Comparison of ENCODE assay signal across 7 mouse cellular contexts in the genomic region with DNA sequence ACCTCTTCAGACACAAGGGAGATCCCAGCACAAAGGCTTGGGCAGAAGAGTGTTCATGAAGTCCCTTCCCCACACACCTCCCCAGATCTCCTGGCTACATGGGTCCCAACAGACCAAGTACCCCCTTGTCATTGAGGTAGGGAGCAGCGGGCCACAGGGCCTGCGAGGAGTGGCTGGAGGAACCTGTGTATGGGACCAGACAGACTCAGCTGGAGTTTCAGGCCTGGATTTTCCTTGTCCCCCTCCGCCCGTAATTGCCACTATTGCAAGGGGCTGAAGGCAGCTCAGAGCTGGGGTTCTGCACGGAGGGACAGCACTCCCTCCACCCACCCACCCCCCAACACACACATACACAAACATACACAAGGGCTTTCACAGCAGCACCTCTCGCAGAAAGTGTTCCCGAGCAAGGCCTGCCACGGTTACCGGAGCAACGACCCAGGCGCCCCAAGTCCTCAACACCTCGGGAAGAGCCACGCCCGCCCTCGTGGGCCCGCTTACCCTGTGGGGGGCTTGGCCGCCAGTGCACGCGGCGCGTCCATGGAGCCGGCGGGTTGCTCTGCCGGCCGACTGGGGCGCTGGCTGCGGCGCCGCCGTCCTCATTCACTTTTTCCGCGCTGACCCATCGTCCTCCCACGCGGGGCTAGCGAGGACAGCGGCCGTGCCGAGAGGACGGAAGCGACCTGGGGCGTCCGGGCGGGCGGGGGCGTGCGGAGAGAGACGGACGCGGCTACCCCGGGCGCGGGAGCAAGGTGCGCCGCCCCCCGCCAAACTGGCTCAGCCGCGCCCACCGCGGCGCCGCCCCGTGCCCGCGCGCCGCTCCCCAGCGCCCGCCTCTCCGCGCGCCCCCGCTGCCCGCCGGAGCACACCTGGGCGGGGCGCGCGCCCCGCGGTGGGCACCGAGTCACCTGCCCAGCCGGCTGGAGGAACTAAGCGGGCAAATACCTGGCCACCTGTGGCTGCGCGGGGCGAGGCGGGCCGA. TPM values are rescaled to one million over a fixed set of nuclear protein-coding genes. Genes with fewer than 3 reads are reported as not detected.
DNase-seq lines count a peak whose midpoint lies in the region; ATAC-seq and TF ChIP-seq lines count a peak whose summit lies in the region.

Gene Cobl, minus strand, starts transcription at position 780 of the 982 bp plus-strand sequence.

- no peaks in the 10 kb centered on the region for H3K9me3 ChIP-seq in ES-Bruce4 (replicated peaks; ENCODE audit: control insufficient read depth, insufficient read depth, low read length, poor library complexity, severe bottlenecking)
- no peaks in the 10 kb centered on the region for H3K9me3 ChIP-seq in forebrain, postnatal 0 days (ENCODE audit: low read length)
- no peaks in the 10 kb centered on the region for H3K9me3 ChIP-seq in hindbrain, embryonic 16.5 days (ENCODE audit: control insufficient read depth, low read length)
- no peaks in the 10 kb centered on the region for H3K9me3 ChIP-seq in limb, embryonic 11.5 days (ENCODE audit: control insufficient read depth, low read length)
- no peaks in the 10 kb centered on the region for H3K9me3 ChIP-seq in midbrain, embryonic 15.5 days

- H3K36me3 ChIP-seq in ES-Bruce4 (ENCODE audit: control insufficient read depth, insufficient read depth, low read length, poor library complexity, severe bottlenecking) = no peaks in the 10 kb centered on the region
- no peaks in the 10 kb centered on the region for H3K36me3 ChIP-seq in forebrain, postnatal 0 days (ENCODE audit: insufficient read depth)
- H3K36me3 ChIP-seq in hindbrain, embryonic 16.5 days (ENCODE audit: control insufficient read depth, insufficient read depth, low read length) = no peaks in the 10 kb centered on the region
- H3K36me3 ChIP-seq in limb, embryonic 11.5 days (ENCODE audit: control insufficient read depth, insufficient read depth, low read length) = no peaks in the 10 kb centered on the region
- H3K36me3 ChIP-seq in midbrain, embryonic 15.5 days (replicated peaks) = no peaks in the 10 kb centered on the region

- H3K27me3 ChIP-seq in ES-Bruce4 (ENCODE audit: control insufficient read depth, insufficient read depth, low read length, poor library complexity, severe bottlenecking) = no peaks in the 10 kb centered on the region
- no peaks in the 10 kb centered on the region; the same call in 1 of the 2 replicates for H3K27me3 ChIP-seq in forebrain, postnatal 0 days (ENCODE audit: insufficient read depth, low read length)
- H3K27me3 ChIP-seq in hindbrain, embryonic 16.5 days (replicated peaks; ENCODE audit: control insufficient read depth, insufficient read depth, low read length) = no peaks in the 10 kb centered on the region
- H3K27me3 ChIP-seq in limb, embryonic 11.5 days (ENCODE audit: control insufficient read depth, insufficient read depth, low read length) = peaks cover 24% of the 10 kb centered on the region
- H3K27me3 ChIP-seq in midbrain, embryonic 15.5 days (replicated peaks) = peaks cover 7% of the 10 kb centered on the region; the same call in 1 of the 2 replicates

- peak within 1 kb of the TSS; percentile 66 for H3K27ac ChIP-seq in ES-Bruce4 (ENCODE audit: insufficient read depth, low read length)
- H3K27ac ChIP-seq in forebrain, postnatal 0 days (ENCODE audit: low read depth, low read length) = peak within 1 kb of the TSS; percentile 35; the same call in 1 of the 2 replicates
- H3K27ac ChIP-seq in hindbrain, embryonic 16.5 days (ENCODE audit: low read depth, low read length) = peak within 1 kb of the TSS; percentile 31; the same call in 1 of the 2 replicates
- H3K27ac ChIP-seq in limb, embryonic 11.5 days (replicated peaks; ENCODE audit: low read depth, low read length) = no peak within 1 kb of the TSS
- peak within 1 kb of the TSS; percentile 47 for H3K27ac ChIP-seq in midbrain, embryonic 15.5 days

- H3K9ac ChIP-seq in ES-Bruce4 (ENCODE audit: low read depth, poor library complexity, severe bottlenecking) = peak within 1 kb of the TSS; percentile 91
- peak within 1 kb of the TSS; percentile 75 for H3K9ac ChIP-seq in forebrain, postnatal 0 days
- H3K9ac ChIP-seq in hindbrain, embryonic 16.5 days (ENCODE audit: low read depth, low read length) = peak within 1 kb of the TSS; percentile 84
- peak within 1 kb of the TSS; percentile 50 for H3K9ac ChIP-seq in limb, embryonic 11.5 days (ENCODE audit: low read length)
- peak within 1 kb of the TSS; percentile 74 for H3K9ac ChIP-seq in midbrain, embryonic 15.5 days

- peak; percentile 82 for ATAC-seq in forebrain, postnatal 0 days
- ATAC-seq in hindbrain, embryonic 16.5 days = peak; percentile 75
- peak; percentile 61 for ATAC-seq in limb, embryonic 11.5 days (ENCODE audit: insufficient number of reproducible peaks, low FRiP score, low TSS enrichment, low read depth)
- ATAC-seq in midbrain, embryonic 15.5 days (replicated peaks) = peak; percentile 82

- peak within 1 kb of the TSS; percentile 86 for H3K4me3 ChIP-seq in ES-Bruce4 (ENCODE audit: low read depth, low read length)
- peak within 1 kb of the TSS; percentile 66 for H3K4me3 ChIP-seq in forebrain, postnatal 0 days (ENCODE audit: low read depth, low read length)
- peak within 1 kb of the TSS; percentile 80 for H3K4me3 ChIP-seq in hindbrain, embryonic 16.5 days (ENCODE audit: low read length)
- peak within 1 kb of the TSS; percentile 56 for H3K4me3 ChIP-seq in limb, embryonic 11.5 days (ENCODE audit: low read depth, low read length)
- H3K4me3 ChIP-seq in midbrain, embryonic 15.5 days = peak within 1 kb of the TSS; percentile 84

- peak within 1 kb of the TSS; percentile 91 for H3K4me2 ChIP-seq in forebrain, postnatal 0 days (ENCODE audit: low read depth)
- peak within 1 kb of the TSS; percentile 71 for H3K4me2 ChIP-seq in hindbrain, embryonic 16.5 days (ENCODE audit: low read length)
- H3K4me2 ChIP-seq in limb, embryonic 11.5 days (ENCODE audit: low read depth, severe bottlenecking) = peak within 1 kb of the TSS; percentile 95
- H3K4me2 ChIP-seq in midbrain, embryonic 15.5 days = peak within 1 kb of the TSS; percentile 87

- peaks cover 8% of the 10 kb centered on the region for H3K4me1 ChIP-seq in ES-Bruce4 (ENCODE audit: control insufficient read depth, insufficient read depth, low read length)
- no peaks in the 10 kb centered on the region for H3K4me1 ChIP-seq in forebrain, postnatal 0 days (ENCODE audit: insufficient read depth)
- H3K4me1 ChIP-seq in hindbrain, embryonic 16.5 days (ENCODE audit: control insufficient read depth, insufficient read depth, low read depth, low read length) = no peaks in the 10 kb centered on the region; the same call in 1 of the 2 replicates
- peaks cover 3% of the 10 kb centered on the region; the same call in 1 of the 2 replicates for H3K4me1 ChIP-seq in limb, embryonic 11.5 days (ENCODE audit: control insufficient read depth, insufficient read depth, low read length)
- H3K4me1 ChIP-seq in midbrain, embryonic 15.5 days = peaks cover 9% of the 10 kb centered on the region; the same call in 1 of the 2 replicates

- peak; percentile 85 for DNase-seq in ZHBTc4 (ENCODE audit: low read depth, low spot score)
- DNase-seq in forebrain, postnatal 0 days = peak; percentile 57
- DNase-seq in limb, embryonic 11.5 days (ENCODE audit: low spot score) = peak; percentile 51
- no peak for DNase-seq in spleen, postnatal 10 days (ENCODE audit: low spot score in 2 of 2)

- TF ChIP-seq CTCF in ES-Bruce4 (IDR thresholded peaks at IDR 0.05; ENCODE audit: low read depth, low read length) = no peak
- no peak for TF ChIP-seq CTCF in forebrain, postnatal 0 days (IDR thresholded peaks at IDR 0.05; ENCODE audit: low read depth)

- TF ChIP-seq POLR2A in ES-Bruce4 (IDR thresholded peaks at IDR 0.05; ENCODE audit: insufficient read depth, low read length) = no peak

- WGBS in forebrain, postnatal 0 days = 3% methylated on average over 84 of the region's 89 CpGs
- WGBS in hindbrain, embryonic 16.5 days = 1% methylated on average over 41 of the region's 89 CpGs
- WGBS in limb, embryonic 11.5 days = under 1% methylated on average over 85 of the region's 89 CpGs
- 2% methylated on average over 87 of the region's 89 CpGs for WGBS in midbrain, embryonic 15.5 days

- no peak for TF ChIP-seq EP300 in ES-Bruce4 (IDR thresholded peaks at IDR 0.05; ENCODE audit: insufficient read depth, low read depth, low read length)

RNA-seq across cellular contexts. Expression of gene Cobl, which starts in this region (rescaled TPM):
- polyA plus RNA-seq in ES-Bruce4 (2011; ENCODE audit: insufficient read depth, insufficient read length, low read depth, missing spikeins) = 23.2 and 25.3 TPM in 2 replicates
- 16.0 and 17.4 TPM in 2 replicates for total RNA-seq in forebrain, postnatal 0 days (2014; rRNA removed)
- polyA plus RNA-seq in forebrain, postnatal 0 days (2015; fragmentation: Nextera tagmentation; extraction: Ambion mirVana) = 7.3 and 11.5 TPM in 2 replicates
- 14.9 and 15.4 TPM in 2 replicates for polyA plus RNA-seq in hindbrain, embryonic 16.5 days (2015; fragmentation: Nextera tagmentation; extraction: Ambion mirVana)
- polyA plus RNA-seq in limb, embryonic 11.5 days (2014; fragmentation: Nextera tagmentation; extraction: Ambion mirVana) = 0.88 and 1.1 TPM in 2 replicates
- polyA plus RNA-seq in midbrain, embryonic 15.5 days (2015; fragmentation: Nextera tagmentation; extraction: Ambion mirVana) = 16.1 and 16.8 TPM in 2 replicates

Comparison
In these comparisons a context has a peak if more than half of its experiments do, and no peak if none do; other contexts are left out.
1. DNase-seq: peak in ZHBTc4 (single experiment), forebrain, postnatal 0 days (single experiment) and limb, embryonic 11.5 days (single experiment); none in spleen, postnatal 10 days (0 of 2).
2. Peak in every context shown above with its lines, with median percentiles within 50 percentile points of each other: H3K4me3 ChIP-seq, H3K9ac ChIP-seq, ATAC-seq and H3K4me2 ChIP-seq.